Mouse (Mus musculus) liver, embryonic 14 days (tissue): ENCODE measurements around the gene S100a11. TPM values are rescaled to one million over a fixed set of nuclear protein-coding genes. Genes with fewer than 3 reads are reported as not detected.

ENCODE experiments used
- polyA plus RNA-seq: library from polyadenylated mRNA; depleted of rRNA; stranded (reverse); fragments of >200 nt; gene quantifications from 2 replicates; pipeline ENCODE4 v1.2.3, GENCODE M21; 2012; rRNA removed

Gene S100a11
- 49.4 and 54.8 TPM in 2 replicates for polyA plus RNA-seq

GRCm38 (mm10) chr3:93520330-93521193 lies at the start of gene S100a11:
Gene S100a11 (plus strand): TSS chr3:93520488.

GRCm38 (mm10) chr3:93554981-93555877 lies 34.9 kb downstream of the S100a11 start, which contains the start of gene S100a10:
Gene S100a10 (plus strand): TSS chr3:93555080.

Other genes with a start within 250 kb of the S100a11 start
- gene Flg, start 247.0 kb upstream of the S100a11 start, polyA plus RNA-seq = not detected in 2 replicates
- gene Hrnr, start 200.7 kb upstream of the S100a11 start, polyA plus RNA-seq = not detected in 2 replicates
- 0.01 TPM in 2 replicates for gene Rptn, start 126.8 kb upstream of the S100a11 start, polyA plus RNA-seq
- gene Tchh, start 78.2 kb upstream of the S100a11 start, polyA plus RNA-seq = 0.03 and 0.05 TPM in 2 replicates
- not detected in 2 replicates for gene Tchhl1, start 51.7 kb upstream of the S100a11 start, polyA plus RNA-seq
- 29.6 and 30.1 TPM in 2 replicates for gene S100a10, start 34.6 kb downstream of the S100a11 start, polyA plus RNA-seq
- not detected in 2 replicates for gene Tdpoz2, start 132.2 kb downstream of the S100a11 start, polyA plus RNA-seq
- not detected in 2 replicates for gene Tdpoz1, start 155.8 kb downstream of the S100a11 start, polyA plus RNA-seq
- not detected in 2 replicates for gene Gm37596, start 172.6 kb downstream of the S100a11 start, polyA plus RNA-seq